Mouse (Mus musculus) forelimb bud, embryonic 11.5 days (tissue): ENCODE results near the gene Slc46a1.
A peak's percentile ranks its signal among the peaks of the same experiment; 100 is the strongest.

Source experiments
- DNase-seq: peaks from one replicate; pipeline ENCODE4 v3.0.0-alpha.2; 2012; ENCODE audit warnings: low read depth, low spot score

Slc46a1 gene

GRCm38 (mm10) chr11:78455308-78455707, 10.2 kb upstream of the Slc46a1 start:
- peak; percentile 48 for DNase-seq

- no peak for DNase-seq
These were observed 6.8 kb upstream of the Slc46a1 start for GRCm38 (mm10) chr11:78458740-78459139.

GRCm38 (mm10) chr11:78461894-78462293, 3.6 kb upstream of the Slc46a1 start:
- DNase-seq = no peak

- no peak for DNase-seq
These were observed 2.8 kb upstream of the Slc46a1 start for GRCm38 (mm10) chr11:78462669-78463068.

GRCm38 (mm10) chr11:78463286-78464036, 2.0 kb upstream of the Slc46a1 start:
- no peak for DNase-seq

- peak; percentile 8 for DNase-seq
These were observed 381 bp upstream of the Slc46a1 start for GRCm38 (mm10) chr11:78465116-78465515.

GRCm38 (mm10) chr11:78466242-78466912, 880 bp downstream of the Slc46a1 start:
- no peak for DNase-seq

- DNase-seq = no peak
These were observed 2.0 kb downstream of the Slc46a1 start for GRCm38 (mm10) chr11:78467515-78467914.

- no peak for DNase-seq
These were observed 2.4 kb downstream of the Slc46a1 start for GRCm38 (mm10) chr11:78467932-78468331.

GRCm38 (mm10) chr11:78471326-78472103, 6.0 kb downstream of the Slc46a1 start:
- DNase-seq = no peak

GRCm38 (mm10) chr11:78475289-78475688, 9.8 kb downstream of the Slc46a1 start:
- DNase-seq = no peak

GRCm38 (mm10) chr11:78483639-78484038, 18.1 kb downstream of the Slc46a1 start:
- DNase-seq = no peak

- DNase-seq = peak; percentile 79
These were observed 22.7 kb downstream of the Slc46a1 start for GRCm38 (mm10) chr11:78488168-78488567.

GRCm38 (mm10) chr11:78490781-78491241, 25.3 kb downstream of the Slc46a1 start:
- peak; percentile 14 for DNase-seq

- DNase-seq = peak; percentile 76
These were observed 30.4 kb downstream of the Slc46a1 start for GRCm38 (mm10) chr11:78495904-78496303.

- no peak for DNase-seq
These were observed 31.6 kb downstream of the Slc46a1 start for GRCm38 (mm10) chr11:78497071-78497541.

GRCm38 (mm10) chr11:78497544-78498522, 32.3 kb downstream of the Slc46a1 start, which contains the start of gene Sarm1:
TSS of gene Sarm1 (minus strand) at chr11:78497754.
- peak; percentile 95 for DNase-seq

- DNase-seq = no peak
These were observed 33.5 kb downstream of the Slc46a1 start, which contains the start of gene Vtn for GRCm38 (mm10) chr11:78499004-78499403. TSS of gene Vtn (plus strand) at chr11:78499091.

- no peak for DNase-seq
These were observed 34.0 kb downstream of the Slc46a1 start for GRCm38 (mm10) chr11:78499543-78499942.

- DNase-seq = no peak
These were observed 35.2 kb downstream of the Slc46a1 start for GRCm38 (mm10) chr11:78500623-78501202.
